Mouse (Mus musculus) heart, adult 2 months (tissue): Measurements from ENCODE around the gene Aox2.

Experiments
- CTCF ChIP-seq: fragments of 200-600 bp; IDR thresholded peaks from 2 replicates; pipeline ENCODE4 v1.8.1; 2022; ENCODE audit warnings: antibody characterized with exemption, mild to moderate bottlenecking, moderate library complexity
- POLR2A ChIP-seq: fragments of 200-500 bp; IDR thresholded peaks from 2 replicates; pipeline ENCODE4 v1.6.1; 2011; ENCODE audit warnings: mild to moderate bottlenecking, low read depth, low read length, control low read depth; ENCODE audit not compliant: insufficient read depth

DNA sequence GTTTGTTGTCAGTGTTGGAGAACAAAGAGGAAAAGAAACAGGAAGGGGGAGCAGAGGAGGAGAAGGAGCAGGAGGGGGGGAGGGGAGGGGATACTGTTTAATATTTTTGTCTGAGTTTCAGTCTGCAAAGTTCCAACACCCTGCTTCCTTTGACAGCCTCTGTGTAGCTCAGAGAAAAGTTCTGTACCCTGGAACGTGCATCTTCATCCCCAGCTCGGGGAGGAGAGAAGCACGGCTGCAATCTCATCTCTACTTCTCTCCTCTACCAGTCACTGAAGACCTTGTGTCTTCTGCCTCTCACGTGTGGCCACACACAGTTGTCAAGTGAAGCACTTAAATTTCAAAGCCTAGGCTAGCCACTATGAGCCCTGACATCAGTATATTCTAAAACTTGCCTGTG lies 55.1 kb downstream of the Aox2 start:
- no peak for TF ChIP-seq POLR2A
- TF ChIP-seq CTCF = no peak
